Comparison of ENCODE assay signal across 19 mouse cellular contexts in genomic region chr8:94980176-94980575, GRCm38 (mm10). TPM values are rescaled to one million over a fixed set of nuclear protein-coding genes. Genes with fewer than 3 reads are reported as not detected.
A peak's percentile ranks its signal among the peaks of the same experiment; 100 is the strongest.
DNase-seq lines count a peak whose midpoint lies in the region; ATAC-seq and TF ChIP-seq lines count a peak whose summit lies in the region.
"Had no signal": no experiment of that assay in that cellular context is flagged by ENCODE, and none has a peak within 500 bp of the region (broad histone marks: within the 10 kb centered on the region; RNA-seq: fewer than 3 reads in every experiment).

No protein-coding gene starts in this region.

- no peaks in the 10 kb centered on the region for H3K9me3 ChIP-seq in lung, embryonic 14.5 days (ENCODE audit: low read depth, low read length)
- no peaks in the 10 kb centered on the region for H3K9me3 ChIP-seq in stomach, embryonic 15.5 days
- no peaks in the 10 kb centered on the region for H3K9me3 ChIP-seq in midbrain, embryonic 16.5 days (replicated peaks; ENCODE audit: control insufficient read depth, low read length, poor library complexity, severe bottlenecking)
- H3K9me3 ChIP-seq: limb, embryonic 13.5 days; neural tube, embryonic 12.5 days had no signal

- TF ChIP-seq CTCF in lung, embryonic 14.5 days (IDR thresholded peaks at IDR 0.05; ENCODE audit: low read depth), result no peak

- no peak for ATAC-seq in lung, embryonic 14.5 days (ENCODE audit: insufficient read depth)
- no peak for ATAC-seq in stomach, embryonic 15.5 days (ENCODE audit: insufficient read depth, low FRiP score, low read depth)
- no peak for ATAC-seq in midbrain, embryonic 16.5 days

- 73% methylated on average over 5 of the region's 5 CpGs for WGBS in lung, embryonic 14.5 days
- 88% methylated on average over 5 of the region's 5 CpGs for WGBS in stomach, embryonic 15.5 days
- 98% methylated on average over 5 of the region's 5 CpGs for WGBS in midbrain, embryonic 16.5 days

- H3K27me3 ChIP-seq in lung, embryonic 14.5 days (ENCODE audit: insufficient read depth, low read length), result peaks cover 6% of the 10 kb centered on the region; the same call in 1 of the 2 replicates
- H3K27me3 ChIP-seq in stomach, embryonic 15.5 days (replicated peaks), result no peaks in the 10 kb centered on the region
- H3K27me3 ChIP-seq in midbrain, embryonic 16.5 days (ENCODE audit: control insufficient read depth, insufficient read depth, low read depth, low read length), result no peaks in the 10 kb centered on the region

- no peak overlapping the region for H3K9ac ChIP-seq in lung, embryonic 14.5 days
- H3K9ac ChIP-seq in stomach, embryonic 15.5 days, result no peak overlapping the region
- no peak overlapping the region for H3K9ac ChIP-seq in midbrain, embryonic 16.5 days (ENCODE audit: low read depth, low read length)
- H3K9ac ChIP-seq: limb, embryonic 13.5 days; neural tube, embryonic 12.5 days had no signal

- H3K4me1 ChIP-seq in lung, embryonic 14.5 days (ENCODE audit: insufficient read depth), result peaks cover 8% of the 10 kb centered on the region
- H3K4me1 ChIP-seq in stomach, embryonic 15.5 days, result peaks cover 47% of the 10 kb centered on the region
- H3K4me1 ChIP-seq in midbrain, embryonic 16.5 days (ENCODE audit: control insufficient read depth, insufficient read depth, low read length), result peaks cover 47% of the 10 kb centered on the region

- DNase-seq in lung, embryonic 14.5 days, result no peak
- no peak for DNase-seq in lung, postnatal 4 days
- peak; percentile 79 to 90 for DNase-seq in kidney, adult 8-10 months
- peak; percentile 83 for DNase-seq in kidney, postnatal 10 days
- no peak for DNase-seq in frontal cortex, adult 2 months (ENCODE audit: extremely low spot score in 1 of 2, low spot score in 1 of 2)
- DNase-seq: adrenal gland, adult 8-10 months; cerebellum, postnatal 25 days; gastrocnemius, postnatal 14 days; heart, postnatal 36 days; lung, postnatal 36 days; midbrain, embryonic 14.5 days; right cerebral cortex, postnatal 25 days had no signal

- H3K27ac ChIP-seq in lung, embryonic 14.5 days (ENCODE audit: low read depth), result no peak overlapping the region
- no peak overlapping the region for H3K27ac ChIP-seq in stomach, embryonic 15.5 days
- H3K27ac ChIP-seq in midbrain, embryonic 16.5 days (ENCODE audit: low read length), result no peak overlapping the region
- H3K27ac ChIP-seq: layer of hippocampus, adult 2 months; limb, embryonic 13.5 days; neural tube, embryonic 12.5 days had no signal

- peak overlapping the region; percentile 1; the same call in 1 of the 2 replicates for H3K4me2 ChIP-seq in lung, embryonic 14.5 days
- peak overlapping the region; percentile 14; the same call in 1 of the 2 replicates for H3K4me2 ChIP-seq in stomach, embryonic 15.5 days
- no peak overlapping the region for H3K4me2 ChIP-seq in midbrain, embryonic 16.5 days (ENCODE audit: low read length)
- H3K4me2 ChIP-seq: heart, embryonic 11.5 days; limb, embryonic 13.5 days; neural tube, embryonic 12.5 days had no signal

- no peaks in the 10 kb centered on the region for H3K36me3 ChIP-seq in lung, embryonic 14.5 days (ENCODE audit: insufficient read depth)
- H3K36me3 ChIP-seq in stomach, embryonic 15.5 days, result no peaks in the 10 kb centered on the region
- H3K36me3 ChIP-seq in midbrain, embryonic 16.5 days (ENCODE audit: control insufficient read depth, insufficient read depth, low read length), result no peaks in the 10 kb centered on the region
- H3K36me3 ChIP-seq: limb, embryonic 13.5 days; neural tube, embryonic 12.5 days had no signal

- H3K4me3 ChIP-seq in lung, embryonic 14.5 days (ENCODE audit: low read depth, low read length), result no peak overlapping the region
- no peak overlapping the region for H3K4me3 ChIP-seq in stomach, embryonic 15.5 days (replicated peaks)
- no peak overlapping the region for H3K4me3 ChIP-seq in midbrain, embryonic 16.5 days (ENCODE audit: low read depth, low read length)
- H3K4me3 ChIP-seq: layer of hippocampus, adult 2 months; limb, embryonic 13.5 days; neural tube, embryonic 12.5 days had no signal

RNA-seq across cellular contexts. Expression of gene Adgrg1, which starts 5.6 kb away (rescaled TPM):
- polyA plus RNA-seq in lung, embryonic 14.5 days (2014; fragmentation: Nextera tagmentation; extraction: Ambion mirVana), result 33.8 and 45.3 TPM in 2 replicates
- polyA plus RNA-seq in stomach, embryonic 15.5 days (2015; fragmentation: Nextera tagmentation; extraction: Ambion mirVana), result 42.7 and 47.9 TPM in 2 replicates
- 147 and 153 TPM in 2 replicates for polyA plus RNA-seq in midbrain, embryonic 16.5 days (2015; fragmentation: Nextera tagmentation; extraction: Ambion mirVana)
- polyA plus RNA-seq in frontal cortex, adult 2 months (2012; rRNA removed), result 127 and 147 TPM in 2 replicates

RNA-seq across cellular contexts. Expression of gene Adgrg3, which starts 37.3 kb away (rescaled TPM):
- 4.0 and 4.7 TPM in 2 replicates for polyA plus RNA-seq in lung, embryonic 14.5 days (2014; fragmentation: Nextera tagmentation; extraction: Ambion mirVana)
- polyA plus RNA-seq in stomach, embryonic 15.5 days (2015; fragmentation: Nextera tagmentation; extraction: Ambion mirVana), result 3.1 and 3.6 TPM in 2 replicates
- 0.56 and 0.64 TPM in 2 replicates for polyA plus RNA-seq in midbrain, embryonic 16.5 days (2015; fragmentation: Nextera tagmentation; extraction: Ambion mirVana)
- 0.54 and 0.59 TPM in 2 replicates for polyA plus RNA-seq in frontal cortex, adult 2 months (2012; rRNA removed)

RNA-seq across cellular contexts. Expression of gene Adgrg5, which starts 56.7 kb away (rescaled TPM):
- 0.18 and 0.21 TPM in 2 replicates for polyA plus RNA-seq in lung, embryonic 14.5 days (2014; fragmentation: Nextera tagmentation; extraction: Ambion mirVana)
- polyA plus RNA-seq in stomach, embryonic 15.5 days (2015; fragmentation: Nextera tagmentation; extraction: Ambion mirVana), result 0.59 and 0.65 TPM in 2 replicates
- polyA plus RNA-seq in midbrain, embryonic 16.5 days (2015; fragmentation: Nextera tagmentation; extraction: Ambion mirVana), result 0.62 TPM in 1 of 2 replicates, not detected in the other
- polyA plus RNA-seq in frontal cortex, adult 2 months (2012; rRNA removed), result 0.04 and 0.06 TPM in 2 replicates
- polyA plus RNA-seq: embryonic facial prominence, embryonic 11.5 days had no signal

Comparison
In these comparisons a context has a peak if more than half of its experiments do, and no peak if none do; other contexts are left out.
1. DNase-seq: peak in kidney, adult 8-10 months (2 of 2) and kidney, postnatal 10 days (single experiment); none in lung, embryonic 14.5 days (single experiment), lung, postnatal 4 days (0 of 2) and frontal cortex, adult 2 months (0 of 2).